Mouse (Mus musculus) lung, embryonic 15.5 days (tissue): ENCODE data around the gene Tshz2. TPM values are rescaled to one million over a fixed set of nuclear protein-coding genes. Genes with fewer than 3 reads are reported as not detected.

Experiments
- ATAC-seq: fragments of 200-750 bp; cut with Nextera tagmentation; 2 replicates; pipeline ENCODE4 v1.8.0; 2017; ENCODE audit warnings: moderate number of reproducible peaks, borderline replicate concordance; ENCODE audit not compliant: low FRiP score, low TSS enrichment; ENCODE audit errors: extremely low read depth
- H3K27ac ChIP-seq: fragments of 300-500 bp; sonication (generic); 2 replicates; pipeline ENCODE4 v1.5.1; 2015; ENCODE audit warnings: moderate library complexity, mild to moderate bottlenecking, inconsistent platforms
- H3K27me3 ChIP-seq: fragments of 300-500 bp; sonication (generic); 2 replicates; pipeline ENCODE4 v1.6.1; 2015; ENCODE audit warnings: inconsistent platforms
- H3K36me3 ChIP-seq: fragments of 300-500 bp; sonication (generic); 2 replicates; pipeline ENCODE4 v1.6.1; 2015; ENCODE audit warnings: inconsistent platforms
- H3K4me1 ChIP-seq: fragments of 300-500 bp; sonication (generic); 2 replicates; pipeline ENCODE4 v1.6.1; 2015; ENCODE audit warnings: inconsistent platforms
- H3K4me2 ChIP-seq: fragments of 300-500 bp; sonication (generic); 2 replicates; pipeline ENCODE4 v1.6.1; 2015; ENCODE audit warnings: inconsistent platforms, mild to moderate bottlenecking, moderate library complexity
- H3K4me3 ChIP-seq: fragments of 300-500 bp; sonication (generic); 2 replicates; pipeline ENCODE4 v1.5.1; 2015; ENCODE audit warnings: mild to moderate bottlenecking, inconsistent platforms
- H3K9ac ChIP-seq: fragments of 300-500 bp; sonication (generic); 2 replicates; pipeline ENCODE4 v1.6.1; 2015; ENCODE audit warnings: inconsistent platforms
- H3K9me3 ChIP-seq: fragments of 300-500 bp; sonication (generic); 2 replicates; pipeline ENCODE4 v1.6.1; 2016; ENCODE audit warnings: inconsistent platforms
- WGBS: fragments of 180-500 bp; shearing (Covaris S2); methylation state at CpG from one replicate; pipeline ENCODE4 v1.1.7; 2015; 5-methylcytosine and 5-hydroxymethylcytosine counted together
- polyA plus RNA-seq: library from polyadenylated mRNA; unstranded; fragments of >200 nt; fragmentation: Nextera tagmentation; extraction: Ambion mirVana; gene quantifications from 2 replicates; pipeline ENCODE4 v1.2.1, GENCODE M21; 2015

The Tshz2 gene
- polyA plus RNA-seq, 1 experiment from 2014 or later, result 7.5 TPM

DNA sequence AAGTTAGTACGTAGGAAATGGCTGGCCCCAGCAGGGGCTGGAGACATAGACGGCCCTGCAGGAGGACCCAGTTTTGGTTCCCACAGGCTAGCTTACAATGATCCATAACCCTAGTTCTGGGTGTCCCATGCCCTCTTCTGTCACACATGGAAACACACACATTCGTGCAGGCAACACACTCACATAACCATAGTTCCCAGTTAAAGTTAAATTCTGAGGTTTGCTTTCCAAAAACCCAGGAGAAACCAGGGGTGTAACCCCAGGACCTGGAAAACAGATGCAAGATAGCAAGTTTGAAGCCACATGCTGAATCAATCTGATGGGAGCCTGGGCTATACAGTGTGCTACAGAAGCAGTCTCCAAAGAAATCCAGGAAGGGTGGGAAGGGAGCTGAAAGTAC is 475.0 kb downstream of the Tshz2 start:
- no peak for ATAC-seq
- Histone ChIP-seq H3K4me3 (no peak overlapping the region), H3K36me3 (peaks cover 53% of the 10 kb centered on the region), H3K9ac (no peak overlapping the region), H3K27ac (no peak overlapping the region), H3K9me3 (no peaks in the 10 kb centered on the region), H3K4me1 (0 out of 2 replicates have a peak, but pooled peaks cover 5% of the 10 kb centered on the region), H3K4me2 (no peak overlapping the region), H3K27me3 (no peaks in the 10 kb centered on the region)
- 86% methylated on average over 3 of the region's 3 CpGs for WGBS

DNA sequence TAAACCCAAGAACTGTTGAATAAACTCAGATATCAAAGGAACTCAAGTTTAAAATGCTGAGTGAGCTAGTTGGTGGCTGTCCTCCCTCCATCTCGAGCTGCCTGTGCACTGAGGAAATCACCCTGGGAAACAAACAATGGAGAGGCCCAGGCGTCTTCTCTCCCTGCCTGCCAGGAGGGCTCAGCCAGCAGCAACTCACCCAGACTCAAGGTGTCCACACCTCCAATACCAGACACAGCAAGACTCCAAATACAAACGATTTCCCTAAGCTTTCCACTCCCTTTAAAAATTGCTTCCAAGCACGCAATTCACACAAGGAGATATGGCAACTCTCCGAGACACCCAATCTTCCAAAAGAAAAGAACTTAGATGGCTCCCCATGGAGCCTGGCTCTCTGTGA is 476.7 kb downstream of the Tshz2 start:
- WGBS, result 49% methylated on average over 5 of the region's 5 CpGs
- Histone ChIP-seq H3K36me3 (peaks cover 70% of the 10 kb centered on the region), H3K9me3 (no peaks in the 10 kb centered on the region)

GRCm38 (mm10) chr2:170110306-170110705 is 477.5 kb downstream of the Tshz2 start:
- Histone ChIP-seq H3K27me3 (no peaks in the 10 kb centered on the region), H3K27ac (no peak overlapping the region), H3K4me1 (0 out of 2 replicates have a peak, but pooled peaks cover 5% of the 10 kb centered on the region), H3K36me3 (peaks cover 78% of the 10 kb centered on the region), H3K9me3 (no peaks in the 10 kb centered on the region), H3K4me2 (no peak overlapping the region), H3K9ac (no peak overlapping the region), H3K4me3 (no peak overlapping the region)
- ATAC-seq, result no peak
- 76% methylated on average over 8 of the region's 8 CpGs for WGBS

More for the DNA sequence above, 476.7 kb downstream of the Tshz2 start:
- Histone ChIP-seq H3K27me3 (no peaks in the 10 kb centered on the region), H3K27ac (no peak overlapping the region), H3K4me2 (no peak overlapping the region), H3K9ac (no peak overlapping the region), H3K4me3 (no peak overlapping the region), H3K4me1 (0 out of 2 replicates have a peak, but pooled peaks cover 5% of the 10 kb centered on the region)
- ATAC-seq, result no peak

- Histone ChIP-seq H3K4me1 (peaks cover 9% of the 10 kb centered on the region; the same call in 1 of the 2 replicates), H3K27ac (no peak overlapping the region)
Measured at GRCm38 (mm10) chr2:170116704-170117281, 484.0 kb downstream of the Tshz2 start.

DNA sequence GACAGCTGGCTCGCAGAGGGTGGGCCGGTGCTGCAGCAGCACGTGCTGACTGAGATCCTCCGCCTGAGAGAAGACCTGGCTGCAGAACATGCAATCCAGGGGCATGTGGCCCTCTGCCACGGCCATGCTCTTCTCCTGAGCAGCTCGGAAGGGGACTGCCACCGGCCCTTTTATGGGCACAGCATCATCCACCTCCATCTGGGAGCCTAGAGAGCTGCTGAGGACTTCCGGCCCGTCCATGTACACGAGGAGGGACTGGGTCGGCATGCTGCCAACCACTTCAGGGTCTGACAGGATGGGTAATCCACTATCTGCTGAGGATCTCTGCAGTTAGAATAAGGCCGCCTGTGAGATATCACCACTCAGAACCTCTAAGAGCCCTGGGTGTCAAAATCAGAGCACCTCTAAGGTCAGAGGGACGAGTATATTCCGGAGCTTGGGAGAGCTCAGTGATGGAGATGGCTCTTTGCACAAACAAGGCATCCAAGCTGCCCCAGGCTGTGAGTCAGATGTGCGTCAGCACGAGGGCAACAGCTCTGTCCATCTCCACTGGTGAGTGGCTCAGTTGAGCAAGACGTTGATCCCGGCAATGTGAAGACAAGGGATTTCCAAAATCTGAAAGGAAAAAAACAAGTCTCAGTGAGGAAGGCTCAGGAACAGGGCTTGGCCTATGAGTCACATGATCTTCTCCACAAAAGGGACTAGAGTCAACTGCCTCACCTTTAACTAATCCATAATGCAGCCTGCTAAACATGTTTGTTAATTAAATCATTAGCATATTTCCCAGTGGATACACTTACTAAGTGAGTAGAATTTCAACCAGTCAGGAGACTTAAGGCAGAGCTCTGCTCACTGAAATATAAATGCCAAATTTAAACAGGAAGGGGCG is 487.6 kb downstream of the Tshz2 start:
- H3K27ac ChIP-seq, result no peak overlapping the region
- ATAC-seq, result no peak
- H3K4me3 ChIP-seq, result no peak overlapping the region
- peaks cover 59% of the 10 kb centered on the region for H3K36me3 ChIP-seq
- H3K4me1 ChIP-seq, result peaks cover 9% of the 10 kb centered on the region; the same call in 1 of the 2 replicates
- H3K4me2 ChIP-seq, result no peak overlapping the region
- no peaks in the 10 kb centered on the region for H3K27me3 ChIP-seq
- no peak overlapping the region for H3K9ac ChIP-seq
- 79% methylated on average over 19 of the region's 19 CpGs for WGBS
- no peaks in the 10 kb centered on the region for H3K9me3 ChIP-seq

More at GRCm38 (mm10) chr2:170116704-170117281, 484.0 kb downstream of the Tshz2 start:
- Histone ChIP-seq H3K9me3 (no peaks in the 10 kb centered on the region), H3K4me2 (no peak overlapping the region), H3K4me3 (no peak overlapping the region), H3K27me3 (no peaks in the 10 kb centered on the region), H3K36me3 (peaks cover 77% of the 10 kb centered on the region), H3K9ac (no peak overlapping the region)
- 31% methylated on average over 4 of the region's 4 CpGs for WGBS
- ATAC-seq, result no peak

Other genes with a start within 250 kb of the Tshz2 start
- not detected in 2 replicates for gene Gm11011, start 45.3 kb upstream of the Tshz2 start, polyA plus RNA-seq